Mouse (Mus musculus) small intestine, adult 2 months (tissue): ENCODE results near the gene Tnfrsf18. TPM values are rescaled to one million over a fixed set of nuclear protein-coding genes. Genes with fewer than 3 reads are reported as not detected.

Source experiments
- H3K27ac ChIP-seq: fragments of 200-500 bp; 2 replicates; pipeline ENCODE4 v1.5.1; 2012; ENCODE audit warnings: low read depth, low read length, control low read depth, inconsistent platforms; ENCODE audit not compliant: insufficient read depth
- H3K27me3 ChIP-seq: fragments of 200-500 bp; 2 replicates; pipeline ENCODE4 v1.6.1; 2012; ENCODE audit warnings: mild to moderate bottlenecking, moderate library complexity, low read length, inconsistent platforms; ENCODE audit not compliant: control insufficient read depth, insufficient read depth
- H3K36me3 ChIP-seq: fragments of 200-500 bp; 2 replicates; pipeline ENCODE4 v1.6.1; 2012; ENCODE audit warnings: mild to moderate bottlenecking, low read length, control low read depth, inconsistent platforms; ENCODE audit not compliant: control insufficient read depth, insufficient read depth
- H3K4me1 ChIP-seq: fragments of 200-500 bp; 2 replicates; pipeline ENCODE4 v1.6.1; 2012; ENCODE audit warnings: low read length, inconsistent platforms, mixed read lengths; ENCODE audit not compliant: control insufficient read depth, insufficient read depth, insufficient read length
- H3K4me3 ChIP-seq: fragments of 200-500 bp; 2 replicates; pipeline ENCODE4 v1.5.1; 2012; ENCODE audit warnings: low read depth, mild to moderate bottlenecking, control low read depth, inconsistent platforms, low read length, moderate library complexity
- CTCF ChIP-seq: fragments of 200-500 bp; IDR thresholded peaks from 2 replicates; pipeline ENCODE4 v1.5.1; 2012; ENCODE audit warnings: low read depth, mild to moderate bottlenecking, control low read depth, inconsistent platforms, low read length, moderate library complexity, mixed read lengths; ENCODE audit not compliant: insufficient replicate concordance, insufficient read length; ENCODE audit errors: extremely low read depth
- POLR2A ChIP-seq: fragments of 200-500 bp; IDR thresholded peaks from 2 replicates; pipeline ENCODE4 v1.6.1; 2012; ENCODE audit warnings: low read depth, mild to moderate bottlenecking, control low read depth, inconsistent platforms, low read length, moderate library complexity
- WGBS: fragments of 180-500 bp; shearing (Covaris S2); methylation state at CpG from one replicate; pipeline ENCODE4 v1.1.7; 2018; 5-methylcytosine and 5-hydroxymethylcytosine counted together
- polyA plus RNA-seq: library from polyadenylated mRNA; depleted of rRNA; stranded (reverse); fragments of >200 nt; gene quantifications from 2 replicates; pipeline ENCODE4 v1.2.3, GENCODE M21; 2012

Gene Tnfrsf18
- polyA plus RNA-seq, 1 experiment = 6.1 TPM

GRCm38 (mm10) chr4:156032856-156033255, 6.9 kb downstream of the Tnfrsf18 start:
- no peak for TF ChIP-seq POLR2A
- TF ChIP-seq CTCF = no peak
- Histone ChIP-seq H3K36me3 (peaks cover 6% of the 10 kb centered on the region; the same call in 1 of the 2 replicates), H3K4me3 (no peak overlapping the region), H3K27ac (peak overlapping the region; percentile 82), H3K4me1 (peaks cover 25% of the 10 kb centered on the region; the same call in 1 of the 2 replicates), H3K27me3 (no peaks in the 10 kb centered on the region)
- 71% methylated on average over 4 of the region's 4 CpGs for WGBS

- WGBS = 26% methylated on average over 6 of the region's 6 CpGs
- TF ChIP-seq POLR2A = no peak
- TF ChIP-seq CTCF = peak; percentile 84; the same call in 1 of the 2 replicates
- H3K27ac ChIP-seq = peak overlapping the region; percentile 39
- H3K36me3 ChIP-seq = 0 out of 2 replicates have a peak, but pooled peaks cover 5% of the 10 kb centered on the region
- H3K27me3 ChIP-seq = no peaks in the 10 kb centered on the region
- H3K4me3 ChIP-seq = no peak overlapping the region
- H3K4me1 ChIP-seq = peaks cover 25% of the 10 kb centered on the region; the same call in 1 of the 2 replicates
These were observed 7.6 kb downstream of the Tnfrsf18 start for GRCm38 (mm10) chr4:156033476-156034119.

GRCm38 (mm10) chr4:156034301-156034700, 8.3 kb downstream of the Tnfrsf18 start:
- peaks cover 25% of the 10 kb centered on the region; the same call in 1 of the 2 replicates for H3K4me1 ChIP-seq
- no peaks in the 10 kb centered on the region for H3K27me3 ChIP-seq
- TF ChIP-seq POLR2A (no peak), CTCF (no peak)
- WGBS = 92% methylated on average over 4 of the region's 4 CpGs
- H3K27ac ChIP-seq = no peak overlapping the region
- no peak overlapping the region for H3K4me3 ChIP-seq
- 0 out of 2 replicates have a peak, but pooled peaks cover 6% of the 10 kb centered on the region for H3K36me3 ChIP-seq

- Histone ChIP-seq H3K27me3 (no peaks in the 10 kb centered on the region), H3K27ac (no peak overlapping the region), H3K4me1 (peaks cover 25% of the 10 kb centered on the region; the same call in 1 of the 2 replicates), H3K4me3 (peak overlapping the region; percentile 23), H3K36me3 (0 out of 2 replicates have a peak, but pooled peaks cover 6% of the 10 kb centered on the region)
- TF ChIP-seq CTCF = no peak
- TF ChIP-seq POLR2A = no peak
- WGBS = 75% methylated on average over 25 of the region's 25 CpGs
These were observed 8.9 kb downstream of the Tnfrsf18 start for GRCm38 (mm10) chr4:156034901-156035300.

- H3K27me3 ChIP-seq = no peaks in the 10 kb centered on the region
- TF ChIP-seq POLR2A (no peak), CTCF (no peak)
- H3K4me3 ChIP-seq = no peak overlapping the region
- peaks cover 7% of the 10 kb centered on the region; the same call in 1 of the 2 replicates for H3K4me1 ChIP-seq
- peaks cover 2% of the 10 kb centered on the region; the same call in 1 of the 2 replicates for H3K36me3 ChIP-seq
- WGBS = 68% methylated on average over 5 of the region's 5 CpGs
- no peak overlapping the region for H3K27ac ChIP-seq
These were observed 18.8 kb downstream of the Tnfrsf18 start for GRCm38 (mm10) chr4:156044754-156045153.

GRCm38 (mm10) chr4:156049779-156050178, 23.8 kb downstream of the Tnfrsf18 start:
- Histone ChIP-seq H3K36me3 (peaks cover 17% of the 10 kb centered on the region), H3K4me3 (no peak overlapping the region), H3K27me3 (no peaks in the 10 kb centered on the region), H3K27ac (no peak overlapping the region), H3K4me1 (peaks cover 22% of the 10 kb centered on the region)
- 22% methylated on average over 3 of the region's 3 CpGs for WGBS
- no peak for TF ChIP-seq POLR2A
- no peak for TF ChIP-seq CTCF

GRCm38 (mm10) chr4:156050391-156050980, 24.5 kb downstream of the Tnfrsf18 start:
- Histone ChIP-seq H3K4me3 (no peak overlapping the region), H3K27ac (no peak overlapping the region), H3K4me1 (peaks cover 21% of the 10 kb centered on the region), H3K27me3 (no peaks in the 10 kb centered on the region), H3K36me3 (peaks cover 17% of the 10 kb centered on the region)
- TF ChIP-seq POLR2A = no peak
- TF ChIP-seq CTCF = no peak
- 36% methylated on average over 6 of the region's 6 CpGs for WGBS
